Mouse (Mus musculus) induced T-regulatory cell, adult 2 months (primary cell): ENCODE results near the gene 1600002K03Rik.

ENCODE experiments used
- DNase-seq: peaks from one replicate; pipeline ENCODE4 v3.0.0-alpha.2; 2012; ENCODE audit warnings: low read depth

Gene 1600002K03Rik

GRCm38 (mm10) chr10:80141243-80141642 is 31.5 kb upstream of the 1600002K03Rik start:
- DNase-seq: peak; percentile 98

- peak; percentile 97 for DNase-seq
These were observed 30.8 kb upstream of the 1600002K03Rik start for GRCm38 (mm10) chr10:80141786-80142529.

- peak; percentile 74 for DNase-seq
These were observed 30.2 kb upstream of the 1600002K03Rik start for GRCm38 (mm10) chr10:80142530-80142925.

GRCm38 (mm10) chr10:80143664-80144063 is 29.1 kb upstream of the 1600002K03Rik start:
- DNase-seq: no peak

- DNase-seq: peak; percentile 21
These were observed 28.6 kb upstream of the 1600002K03Rik start for GRCm38 (mm10) chr10:80144159-80144558.

- peak; percentile 87 for DNase-seq
These were observed 27.6 kb upstream of the 1600002K03Rik start for GRCm38 (mm10) chr10:80144864-80145838.

GRCm38 (mm10) chr10:80145896-80146295 is 26.8 kb upstream of the 1600002K03Rik start:
- peak; percentile 26 for DNase-seq

- peak; percentile 36 for DNase-seq
These were observed 26.2 kb upstream of the 1600002K03Rik start for GRCm38 (mm10) chr10:80146568-80147011.

GRCm38 (mm10) chr10:80147146-80147718 is 25.5 kb upstream of the 1600002K03Rik start:
- DNase-seq: no peak

GRCm38 (mm10) chr10:80147719-80148601 is 24.8 kb upstream of the 1600002K03Rik start, which contains the start of gene Midn:
Gene Midn, plus strand, starts transcription at chr10:80148272.
- peak; percentile 84 for DNase-seq

GRCm38 (mm10) chr10:80148610-80149290 is 24.0 kb upstream of the 1600002K03Rik start:
- DNase-seq: peak; percentile 96

- peak; percentile 98 for DNase-seq
These were observed 23.2 kb upstream of the 1600002K03Rik start for GRCm38 (mm10) chr10:80149291-80150225.

- peak; percentile 76 for DNase-seq
These were observed 22.2 kb upstream of the 1600002K03Rik start for GRCm38 (mm10) chr10:80150226-80151210.

GRCm38 (mm10) chr10:80151211-80152034 is 21.3 kb upstream of the 1600002K03Rik start:
- DNase-seq: peak; percentile 70

GRCm38 (mm10) chr10:80152071-80152872 is 20.5 kb upstream of the 1600002K03Rik start:
- peak; percentile 72 for DNase-seq

GRCm38 (mm10) chr10:80152873-80153260 is 19.9 kb upstream of the 1600002K03Rik start:
- peak; percentile 53 for DNase-seq
